Mouse (Mus musculus) forebrain, embryonic 16.5 days (tissue): Measurements from ENCODE around the gene Trip13. TPM values are rescaled to one million over a fixed set of nuclear protein-coding genes. Genes with fewer than 3 reads are reported as not detected.

Experiments
- ATAC-seq: fragments of 200-750 bp; cut with Nextera tagmentation; 2 replicates; pipeline ENCODE4 v1.8.0; 2017; ENCODE audit warnings: mild to moderate bottlenecking, moderate library complexity
- H3K27ac ChIP-seq: fragments of 300-500 bp; sonication (generic); 2 replicates; pipeline ENCODE4 v1.5.1; 2014; ENCODE audit warnings: low read length, control low read depth
- H3K27me3 ChIP-seq: fragments of 300-500 bp; sonication (generic); replicated peaks from 2 replicates; pipeline ENCODE4 v1.6.1; 2014; ENCODE audit warnings: low read length; ENCODE audit not compliant: control insufficient read depth, insufficient read depth
- H3K36me3 ChIP-seq: fragments of 300-500 bp; sonication (generic); 2 replicates; pipeline ENCODE4 v1.6.1; 2014; ENCODE audit not compliant: control insufficient read depth, insufficient read depth
- H3K4me1 ChIP-seq: fragments of 300-500 bp; sonication (generic); replicated peaks from 2 replicates; pipeline ENCODE4 v1.6.1; 2014; ENCODE audit warnings: low read length; ENCODE audit not compliant: control insufficient read depth, insufficient read depth
- H3K4me2 ChIP-seq: fragments of 300-500 bp; sonication (generic); 2 replicates; pipeline ENCODE4 v1.6.1; 2014; ENCODE audit warnings: mild to moderate bottlenecking, low read length, control low read depth
- H3K4me3 ChIP-seq: fragments of 300-500 bp; sonication (generic); replicated peaks from 2 replicates; pipeline ENCODE4 v1.5.1; 2014; ENCODE audit warnings: mild to moderate bottlenecking, low read length, control low read depth
- H3K9ac ChIP-seq: fragments of 300-500 bp; sonication (generic); replicated peaks from 2 replicates; pipeline ENCODE4 v1.6.1; 2014; ENCODE audit warnings: low read depth, low read length, control low read depth
- H3K9me3 ChIP-seq: fragments of 300-500 bp; sonication (generic); 2 replicates; pipeline ENCODE4 v1.6.1; 2016; ENCODE audit warnings: low read length; ENCODE audit not compliant: control insufficient read depth
- WGBS: fragments of 180-500 bp; shearing (Covaris S2); extraction: QIAGEN DNeasy Blood & Tissue Kit; methylation state at CpG from one replicate; pipeline ENCODE4 v1.1.7; 2014; 5-methylcytosine and 5-hydroxymethylcytosine counted together
- polyA plus RNA-seq: library from polyadenylated mRNA; unstranded; fragments of >200 nt; fragmentation: Nextera tagmentation; extraction: Ambion mirVana; gene quantifications from 2 replicates; pipeline ENCODE4 v1.2.1, GENCODE M21; 2015

Gene Trip13
- polyA plus RNA-seq, 1 experiment from 2014 or later: 16.5 TPM

- Histone ChIP-seq H3K4me1 (no peaks in the 10 kb centered on the region), H3K9ac (no peak overlapping the region), H3K9me3 (no peaks in the 10 kb centered on the region), H3K4me3 (no peak overlapping the region), H3K27me3 (no peaks in the 10 kb centered on the region), H3K27ac (no peak overlapping the region), H3K36me3 (no peaks in the 10 kb centered on the region), H3K4me2 (no peak overlapping the region)
- no peak for ATAC-seq
- WGBS: 90% methylated on average over 3 of the region's 3 CpGs
These were observed 40.0 kb downstream of the Trip13 start for GRCm38 (mm10) chr13:73897561-73897960.

- H3K9me3 ChIP-seq: no peaks in the 10 kb centered on the region
- ATAC-seq: no peak
- H3K4me2 ChIP-seq: no peak overlapping the region
- no peak overlapping the region for H3K27ac ChIP-seq
- H3K9ac ChIP-seq: no peak overlapping the region
- H3K4me3 ChIP-seq: no peak overlapping the region
- no peaks in the 10 kb centered on the region for H3K27me3 ChIP-seq
- 67% methylated on average over 6 of the region's 6 CpGs for WGBS
- H3K4me1 ChIP-seq: no peaks in the 10 kb centered on the region
- H3K36me3 ChIP-seq: no peaks in the 10 kb centered on the region
These were observed 44.9 kb downstream of the Trip13 start for GRCm38 (mm10) chr13:73892493-73893178.

GRCm38 (mm10) chr13:73887415-73887874 is 50.1 kb downstream of the Trip13 start:
- Histone ChIP-seq H3K27ac (no peak overlapping the region), H3K9ac (no peak overlapping the region), H3K4me2 (no peak overlapping the region), H3K27me3 (no peaks in the 10 kb centered on the region), H3K4me3 (no peak overlapping the region), H3K4me1 (no peaks in the 10 kb centered on the region), H3K9me3 (no peaks in the 10 kb centered on the region), H3K36me3 (no peaks in the 10 kb centered on the region)
- WGBS: 80% methylated on average over 4 of the region's 4 CpGs
- ATAC-seq: no peak

- Histone ChIP-seq H3K9me3 (no peaks in the 10 kb centered on the region), H3K4me2 (no peak overlapping the region), H3K27ac (no peak overlapping the region), H3K9ac (no peak overlapping the region), H3K27me3 (no peaks in the 10 kb centered on the region), H3K4me1 (no peaks in the 10 kb centered on the region), H3K36me3 (no peaks in the 10 kb centered on the region), H3K4me3 (no peak overlapping the region)
- WGBS: 75% methylated on average over 5 of the region's 5 CpGs
- no peak for ATAC-seq
These were observed 51.0 kb downstream of the Trip13 start for GRCm38 (mm10) chr13:73886601-73887000.

- H3K4me3 ChIP-seq: no peak overlapping the region
- WGBS: 69% methylated on average over 4 of the region's 4 CpGs
These were observed 51.5 kb downstream of the Trip13 start for GRCm38 (mm10) chr13:73886066-73886465.

GRCm38 (mm10) chr13:73885656-73886055 is 51.9 kb downstream of the Trip13 start:
- Histone ChIP-seq H3K9me3 (no peaks in the 10 kb centered on the region), H3K9ac (no peak overlapping the region), H3K27ac (no peak overlapping the region), H3K4me1 (no peaks in the 10 kb centered on the region), H3K27me3 (no peaks in the 10 kb centered on the region), H3K36me3 (no peaks in the 10 kb centered on the region), H3K4me3 (no peak overlapping the region), H3K4me2 (no peak overlapping the region)
- 79% methylated on average over 4 of the region's 4 CpGs for WGBS
- ATAC-seq: no peak

More at GRCm38 (mm10) chr13:73886066-73886465, 51.5 kb downstream of the Trip13 start:
- no peaks in the 10 kb centered on the region for H3K9me3 ChIP-seq
- no peaks in the 10 kb centered on the region for H3K36me3 ChIP-seq
- no peak overlapping the region for H3K4me2 ChIP-seq
- no peak overlapping the region for H3K9ac ChIP-seq
- ATAC-seq: no peak
- H3K27me3 ChIP-seq: no peaks in the 10 kb centered on the region
- H3K4me1 ChIP-seq: no peaks in the 10 kb centered on the region
- H3K27ac ChIP-seq: no peak overlapping the region

- no peak for ATAC-seq
- H3K27ac ChIP-seq: no peak overlapping the region
- no peak overlapping the region for H3K4me3 ChIP-seq
- no peaks in the 10 kb centered on the region for H3K9me3 ChIP-seq
- WGBS: 82% methylated on average over 8 of the region's 8 CpGs
- H3K27me3 ChIP-seq: no peaks in the 10 kb centered on the region
- H3K4me2 ChIP-seq: no peak overlapping the region
- no peaks in the 10 kb centered on the region for H3K4me1 ChIP-seq
- no peaks in the 10 kb centered on the region for H3K36me3 ChIP-seq
- no peak overlapping the region for H3K9ac ChIP-seq
These were observed 56.2 kb downstream of the Trip13 start for GRCm38 (mm10) chr13:73881347-73881746.

GRCm38 (mm10) chr13:73879824-73880223 is 57.8 kb downstream of the Trip13 start:
- Histone ChIP-seq H3K9ac (no peak overlapping the region), H3K27ac (no peak overlapping the region), H3K9me3 (no peaks in the 10 kb centered on the region), H3K27me3 (no peaks in the 10 kb centered on the region), H3K36me3 (no peaks in the 10 kb centered on the region), H3K4me3 (no peak overlapping the region), H3K4me2 (no peak overlapping the region), H3K4me1 (no peaks in the 10 kb centered on the region)
- no peak for ATAC-seq
- 83% methylated on average over 5 of the region's 5 CpGs for WGBS

GRCm38 (mm10) chr13:73872159-73872558 is 65.4 kb downstream of the Trip13 start:
- no peaks in the 10 kb centered on the region for H3K36me3 ChIP-seq
- H3K9me3 ChIP-seq: no peaks in the 10 kb centered on the region
- no peaks in the 10 kb centered on the region for H3K27me3 ChIP-seq
- no peak overlapping the region for H3K9ac ChIP-seq
- WGBS: 47% methylated on average over 2 of the region's 2 CpGs
- H3K4me3 ChIP-seq: no peak overlapping the region
- H3K27ac ChIP-seq: no peak overlapping the region
- H3K4me1 ChIP-seq: no peaks in the 10 kb centered on the region
- no peak overlapping the region for H3K4me2 ChIP-seq
- no peak for ATAC-seq
